In genomic region chr4:117836204-117836767, GRCm38 (mm10) we compare ENCODE assay signal across 8 mouse cellular contexts. TPM values are rescaled to one million over a fixed set of nuclear protein-coding genes. Genes with fewer than 3 reads are reported as not detected.
A peak's percentile ranks its signal among the peaks of the same experiment; 100 is the strongest.
DNase-seq lines count a peak whose midpoint lies in the region; ATAC-seq and TF ChIP-seq lines count a peak whose summit lies in the region.

No protein-coding gene starts in this region.

- no peaks in the 10 kb centered on the region for H3K36me3 ChIP-seq in hindbrain, postnatal 0 days (ENCODE audit: insufficient read depth, low read length)

- intact Hi-C loops in gastrocnemius, adult 2 months (cut with DNase I) = no loop called here

- no peak for TF ChIP-seq CTCF in gastrocnemius, adult 2 months (IDR thresholded peaks at IDR 0.05)
- TF ChIP-seq CTCF in hindbrain, postnatal 0 days (IDR thresholded peaks at IDR 0.05; ENCODE audit: low read depth) = no peak

- ATAC-seq in activated CD4-positive, CD25-positive, alpha-beta regulatory T cell, adult 4 months = peak; percentile 78
- ATAC-seq in common myeloid progenitor, adult 5-6 weeks (replicated peaks; ENCODE audit: low read depth, poor library complexity, severe bottlenecking) = peak; percentile 64
- peak; percentile 89 for ATAC-seq in hindbrain, postnatal 0 days
- ATAC-seq in megakaryocyte, adult 5-6 weeks (ENCODE audit: poor library complexity, severe bottlenecking) = peak; percentile 78

- WGBS in hindbrain, postnatal 0 days = 0% methylated on average over 39 of the region's 48 CpGs

- H3K27me3 ChIP-seq in hindbrain, postnatal 0 days (ENCODE audit: insufficient read depth, low read length) = no peaks in the 10 kb centered on the region

- peaks cover 6% of the 10 kb centered on the region; the same call in 1 of the 2 replicates for H3K4me1 ChIP-seq in hindbrain, postnatal 0 days (ENCODE audit: insufficient read depth, low read length)

- H3K4me2 ChIP-seq in hindbrain, postnatal 0 days (ENCODE audit: low read depth, low read length) = peak overlapping the region; percentile 85

- H3K27ac ChIP-seq in gastrocnemius, adult 2 months = peak overlapping the region; percentile 96
- H3K27ac ChIP-seq in hindbrain, postnatal 0 days = peak overlapping the region; percentile 94

- DNase-seq in gastrocnemius, adult 2 months = peak; percentile 93
- peak; percentile 93 for DNase-seq in hindbrain, postnatal 0 days (ENCODE audit: low spot score)
- peak; percentile 86 to 87 for DNase-seq in left cerebral cortex, adult 8-10 months (ENCODE audit: low spot score in 2 of 2)
- DNase-seq in right cerebral cortex, adult 18-20 months = peak; percentile 87
- peak; percentile 94 for DNase-seq in urinary bladder, adult 2 months (ENCODE audit: low spot score)

- no peaks in the 10 kb centered on the region for H3K9me3 ChIP-seq in hindbrain, postnatal 0 days (ENCODE audit: low read length)

- H3K4me3 ChIP-seq in gastrocnemius, adult 2 months = peak overlapping the region; percentile 89
- H3K4me3 ChIP-seq in hindbrain, postnatal 0 days (ENCODE audit: low read length) = peak overlapping the region; percentile 74

- H3K9ac ChIP-seq in hindbrain, postnatal 0 days (replicated peaks; ENCODE audit: low read length) = peak overlapping the region; percentile 94

RNA-seq across cellular contexts. Expression of gene Slc6a9, which starts 2.0 kb away (rescaled TPM):
- under 1 TPM in 1 of 2 experiments, not detected in 1; 0.51 TPM for polyA plus RNA-seq in activated CD4-positive, CD25-positive, alpha-beta regulatory T cell, adult 4 months (2017; shearing (Covaris generic))
- total RNA-seq in common myeloid progenitor, adult 5-6 weeks (2017) = 0.68 and 1.9 TPM in 2 replicates
- 1 to 10 TPM; 5.0 to 7.0 TPM for total RNA-seq in gastrocnemius, adult 2 months (2021)
- total RNA-seq in hindbrain, postnatal 0 days (2014; rRNA removed) = 107 and 132 TPM in 2 replicates
- 79.7 and 82.9 TPM in 2 replicates for polyA plus RNA-seq in hindbrain, postnatal 0 days (2015; fragmentation: Nextera tagmentation; extraction: Ambion mirVana)
- total RNA-seq in left cerebral cortex, adult 8-10 months (2022) = 10 to 100 TPM; 56.1 to 61.2 (median 58.5) TPM
- 0.76 and 2.6 TPM in 2 replicates for total RNA-seq in megakaryocyte, adult 5-6 weeks (2015)
- total RNA-seq in megakaryocyte, adult 5-6 weeks (2017) = 1.9 and 6.1 TPM in 2 replicates
- polyA plus RNA-seq in urinary bladder, adult 2 months (2012; rRNA removed) = 51.2 and 58.0 TPM in 2 replicates

RNA-seq across cellular contexts. Expression of gene Ccdc24, which starts 36.1 kb away (rescaled TPM):
- not detected for polyA plus RNA-seq in activated CD4-positive, CD25-positive, alpha-beta regulatory T cell, adult 4 months (2017; shearing (Covaris generic))
- 0.15 and 0.32 TPM in 2 replicates for total RNA-seq in common myeloid progenitor, adult 5-6 weeks (2017)
- total RNA-seq in gastrocnemius, adult 2 months (2021) = under 1 TPM in 1 of 2 experiments, not detected in 1; 0.08 TPM
- total RNA-seq in hindbrain, postnatal 0 days (2014; rRNA removed) = 2.0 and 3.4 TPM in 2 replicates
- 1.7 and 2.2 TPM in 2 replicates for polyA plus RNA-seq in hindbrain, postnatal 0 days (2015; fragmentation: Nextera tagmentation; extraction: Ambion mirVana)
- total RNA-seq in left cerebral cortex, adult 8-10 months (2022) = under 1 TPM; 0.33 to 0.94 (median 0.67) TPM
- total RNA-seq in megakaryocyte, adult 5-6 weeks (2015) = not detected in 2 replicates
- total RNA-seq in megakaryocyte, adult 5-6 weeks (2017) = not detected in 2 replicates
- 0.90 and 1.7 TPM in 2 replicates for polyA plus RNA-seq in urinary bladder, adult 2 months (2012; rRNA removed)

RNA-seq across cellular contexts. Expression of gene B4galt2, which starts 47.0 kb away (rescaled TPM):
- not detected for polyA plus RNA-seq in activated CD4-positive, CD25-positive, alpha-beta regulatory T cell, adult 4 months (2017; shearing (Covaris generic))
- total RNA-seq in common myeloid progenitor, adult 5-6 weeks (2017) = 0.34 TPM in 1 of 2 replicates, not detected in the other
- total RNA-seq in gastrocnemius, adult 2 months (2021) = 1 to 10 TPM; 1.4 to 2.2 TPM
- total RNA-seq in hindbrain, postnatal 0 days (2014; rRNA removed) = 286 and 304 TPM in 2 replicates
- polyA plus RNA-seq in hindbrain, postnatal 0 days (2015; fragmentation: Nextera tagmentation; extraction: Ambion mirVana) = 71.5 and 77.0 TPM in 2 replicates
- 10 to 100 TPM; 73.0 to 85.0 (median 79.7) TPM for total RNA-seq in left cerebral cortex, adult 8-10 months (2022)
- total RNA-seq in megakaryocyte, adult 5-6 weeks (2015) = not detected in 2 replicates
- 0.61 TPM in 1 of 2 replicates, not detected in the other for total RNA-seq in megakaryocyte, adult 5-6 weeks (2017)
- polyA plus RNA-seq in urinary bladder, adult 2 months (2012; rRNA removed) = 18.4 and 23.8 TPM in 2 replicates

RNA-seq across cellular contexts. Expression of gene Atp6v0b, which starts 50.8 kb away (rescaled TPM):
- polyA plus RNA-seq in activated CD4-positive, CD25-positive, alpha-beta regulatory T cell, adult 4 months (2017; shearing (Covaris generic)) = 100 to 1,000 TPM in 1 of 2 experiments, 10 to 100 TPM in 1; 75.9 to 111 TPM
- total RNA-seq in common myeloid progenitor, adult 5-6 weeks (2017) = 54.1 and 85.0 TPM in 2 replicates
- 10 to 100 TPM; 81.4 to 83.9 TPM for total RNA-seq in gastrocnemius, adult 2 months (2021)
- total RNA-seq in hindbrain, postnatal 0 days (2014; rRNA removed) = 579 and 615 TPM in 2 replicates
- 637 and 643 TPM in 2 replicates for polyA plus RNA-seq in hindbrain, postnatal 0 days (2015; fragmentation: Nextera tagmentation; extraction: Ambion mirVana)
- total RNA-seq in left cerebral cortex, adult 8-10 months (2022) = 100 to 1,000 TPM; 386 to 441 (median 416) TPM
- total RNA-seq in megakaryocyte, adult 5-6 weeks (2015) = 482 and 584 TPM in 2 replicates
- 229 and 245 TPM in 2 replicates for total RNA-seq in megakaryocyte, adult 5-6 weeks (2017)
- polyA plus RNA-seq in urinary bladder, adult 2 months (2012; rRNA removed) = 245 and 352 TPM in 2 replicates

RNA-seq across cellular contexts. Expression of gene Dph2, which starts 55.5 kb away (rescaled TPM):
- 10 to 100 TPM; 21.1 to 25.4 TPM for polyA plus RNA-seq in activated CD4-positive, CD25-positive, alpha-beta regulatory T cell, adult 4 months (2017; shearing (Covaris generic))
- 6.6 and 7.0 TPM in 2 replicates for total RNA-seq in common myeloid progenitor, adult 5-6 weeks (2017)
- total RNA-seq in gastrocnemius, adult 2 months (2021) = 1 to 10 TPM; 2.4 to 3.2 TPM
- total RNA-seq in hindbrain, postnatal 0 days (2014; rRNA removed) = 21.2 and 24.8 TPM in 2 replicates
- 13.5 and 14.1 TPM in 2 replicates for polyA plus RNA-seq in hindbrain, postnatal 0 days (2015; fragmentation: Nextera tagmentation; extraction: Ambion mirVana)
- total RNA-seq in left cerebral cortex, adult 8-10 months (2022) = 10 to 100 TPM in 2 of 4 experiments, 1 to 10 TPM in 2; 9.5 to 12.0 (median 10.7) TPM
- total RNA-seq in megakaryocyte, adult 5-6 weeks (2015) = 5.2 and 6.5 TPM in 2 replicates
- 4.1 and 4.3 TPM in 2 replicates for total RNA-seq in megakaryocyte, adult 5-6 weeks (2017)
- 9.6 and 14.0 TPM in 2 replicates for polyA plus RNA-seq in urinary bladder, adult 2 months (2012; rRNA removed)

Comparison
In these comparisons a context has a peak if more than half of its experiments do, and no peak if none do; other contexts are left out.
1. Peak in every context shown above with its lines: DNase-seq, ATAC-seq, H3K4me3 ChIP-seq and H3K27ac ChIP-seq.
2. RNA of gene Slc6a9, which starts 2.0 kb away (total RNA-seq): 107 to 132 TPM in hindbrain, postnatal 0 days and 56.1 to 61.2 TPM in left cerebral cortex, adult 8-10 months; 5.0 to 7.0 TPM in gastrocnemius, adult 2 months, 0.68 to 1.9 TPM in common myeloid progenitor, adult 5-6 weeks and 0.76 to 6.1 TPM in megakaryocyte, adult 5-6 weeks; every median in the first group is over 4 times any median in the second.
3. RNA of gene B4galt2, which starts 47.0 kb away (total RNA-seq): 286 to 304 TPM in hindbrain, postnatal 0 days and 73.0 to 85.0 TPM in left cerebral cortex, adult 8-10 months; 1.4 to 2.2 TPM in gastrocnemius, adult 2 months, 0.34 TPM in common myeloid progenitor, adult 5-6 weeks and 0.61 TPM in megakaryocyte, adult 5-6 weeks; every median in the first group is over 10 times any median in the second.